Mouse (Mus musculus) adrenal gland, postnatal 10 days (tissue): Measurements from ENCODE around the gene Emilin2. TPM values are rescaled to one million over a fixed set of nuclear protein-coding genes. Genes with fewer than 3 reads are reported as not detected.

Source experiments
- DNase-seq: peaks from one replicate; pipeline ENCODE4 v3.0.0; 2021; ENCODE audit warnings: mixed read lengths
- total RNA-seq, 2 experiments: library from RNA; stranded (reverse); gene quantifications; 2 replicates each; pipeline ENCODE4 v1.2.3; 2021

Emilin2 gene
- total RNA-seq, 2 experiments from 2014 or later, result 14.0 to 15.4 TPM

- DNase-seq, result no peak
Observed at GRCm38 (mm10) chr17:71264739-71265138, 47.0 kb downstream of the Emilin2 start.

- DNase-seq, result no peak
Observed at GRCm38 (mm10) chr17:71263136-71263535, 48.6 kb downstream of the Emilin2 start.

- DNase-seq, result no peak
Observed at GRCm38 (mm10) chr17:71260658-71261057, 51.1 kb downstream of the Emilin2 start.

GRCm38 (mm10) chr17:71259727-71260126, 52.1 kb downstream of the Emilin2 start:
- DNase-seq, result peak; percentile 55

- DNase-seq, result no peak
Observed at GRCm38 (mm10) chr17:71256806-71257536, 54.8 kb downstream of the Emilin2 start.

- no peak for DNase-seq
Observed at GRCm38 (mm10) chr17:71256068-71256615, 55.6 kb downstream of the Emilin2 start.

GRCm38 (mm10) chr17:71254736-71255135, 57.0 kb downstream of the Emilin2 start:
- peak; percentile 47 for DNase-seq

- DNase-seq, result no peak
Observed at GRCm38 (mm10) chr17:71254106-71254505, 57.7 kb downstream of the Emilin2 start.

- DNase-seq, result no peak
Observed at GRCm38 (mm10) chr17:71253391-71253790, 58.4 kb downstream of the Emilin2 start.

- no peak for DNase-seq
Observed at GRCm38 (mm10) chr17:71252101-71252500, 59.7 kb downstream of the Emilin2 start.

GRCm38 (mm10) chr17:71251601-71252001, 60.2 kb downstream of the Emilin2 start:
- no peak for DNase-seq

- DNase-seq, result peak; percentile 73
Observed at GRCm38 (mm10) chr17:71250819-71251600, 60.8 kb downstream of the Emilin2 start.

GRCm38 (mm10) chr17:71250046-71250445, 61.7 kb downstream of the Emilin2 start:
- no peak for DNase-seq

- DNase-seq, result no peak
Observed at GRCm38 (mm10) chr17:71248963-71249362, 62.8 kb downstream of the Emilin2 start.

- no peak for DNase-seq
Observed at GRCm38 (mm10) chr17:71246022-71246421, 65.8 kb downstream of the Emilin2 start.

- DNase-seq, result no peak
Observed at GRCm38 (mm10) chr17:71245133-71245532, 66.6 kb downstream of the Emilin2 start.

- no peak for DNase-seq
Observed at GRCm38 (mm10) chr17:71242666-71243065, 69.1 kb downstream of the Emilin2 start.

GRCm38 (mm10) chr17:71240811-71241210, 71.0 kb downstream of the Emilin2 start:
- no peak for DNase-seq

GRCm38 (mm10) chr17:71238494-71238893, 73.3 kb downstream of the Emilin2 start:
- no peak for DNase-seq

- DNase-seq, result no peak
Observed at GRCm38 (mm10) chr17:71235229-71235958, 76.4 kb downstream of the Emilin2 start.

- no peak for DNase-seq
Observed at GRCm38 (mm10) chr17:71234041-71234594, 77.7 kb downstream of the Emilin2 start.

GRCm38 (mm10) chr17:71233210-71233609, 78.6 kb downstream of the Emilin2 start:
- DNase-seq, result no peak
